Comparison of ENCODE assay signal across 13 mouse cellular contexts in genomic region chr11:45790504-45790903, GRCm38 (mm10).
"Had no signal": no experiment of that assay in that cellular context is flagged by ENCODE, and none has a peak within 500 bp of the region (broad histone marks: within the 10 kb centered on the region; RNA-seq: fewer than 3 reads in every experiment).

No protein-coding gene starts in this region.

- H3K9me3 ChIP-seq: midbrain, embryonic 13.5 days had no signal

- H3K4me3 ChIP-seq: layer of hippocampus, adult 2 months; limb, embryonic 12.5 days; midbrain, embryonic 13.5 days; neural tube, embryonic 12.5 days had no signal

- H3K9ac ChIP-seq: limb, embryonic 12.5 days; liver, embryonic 14.5 days; midbrain, embryonic 13.5 days; neural tube, embryonic 12.5 days had no signal

- H3K27ac ChIP-seq: kidney, postnatal 0 days; layer of hippocampus, adult 2 months; limb, embryonic 12.5 days; liver, embryonic 14.5 days; midbrain, embryonic 13.5 days; neural tube, embryonic 12.5 days had no signal

- H3K4me2 ChIP-seq: limb, embryonic 12.5 days; midbrain, embryonic 13.5 days; neural tube, embryonic 12.5 days had no signal

- H3K36me3 ChIP-seq: limb, embryonic 12.5 days; midbrain, embryonic 13.5 days; neural tube, embryonic 12.5 days had no signal

- ATAC-seq: intestine, postnatal 0 days; midbrain, embryonic 13.5 days had no signal

- H3K27me3 ChIP-seq: limb, embryonic 12.5 days; midbrain, embryonic 13.5 days; neural tube, embryonic 12.5 days had no signal

- DNase-seq: kidney, adult 8-10 months; kidney, postnatal 36 days; lung, adult 18-20 months; lung, postnatal 4 days; right cerebral cortex, postnatal 14 days; thymus, postnatal 4 days had no signal
